Mouse (Mus musculus) cerebral cortex, adult 2 months (tissue): Measurements from ENCODE around the gene Macrod2.

ENCODE experiments used
- WGBS: fragments of 180-500 bp; shearing (Covaris S2); methylation state at CpG from one replicate; pipeline ENCODE4 v1.1.7; 2018; 5-methylcytosine and 5-hydroxymethylcytosine counted together

Gene Macrod2

GRCm38 (mm10) chr2:141142266-141142665 lies 747.2 kb downstream of the Macrod2 start:
- whole genome bisulfite sequencing, result 75% methylated on average over 2 of the region's 2 CpGs

- 54% methylated on average over 7 of the region's 7 CpGs for WGBS
Observed at GRCm38 (mm10) chr2:141152011-141152772, 757.1 kb downstream of the Macrod2 start.

- 78% methylated on average over 4 of the region's 4 CpGs for WGBS
Observed at GRCm38 (mm10) chr2:141155972-141156371, 760.9 kb downstream of the Macrod2 start.

- 69% methylated on average over 7 of the region's 7 CpGs for WGBS
Observed at GRCm38 (mm10) chr2:141156979-141157593, 762.0 kb downstream of the Macrod2 start.

- 63% methylated on average over 7 of the region's 7 CpGs for WGBS
Observed at GRCm38 (mm10) chr2:141158161-141158560, 763.1 kb downstream of the Macrod2 start.

GRCm38 (mm10) chr2:141163918-141164317 lies 768.8 kb downstream of the Macrod2 start:
- 41% methylated on average over 4 of the region's 4 CpGs for WGBS

GRCm38 (mm10) chr2:141169586-141169985 lies 774.5 kb downstream of the Macrod2 start:
- WGBS, result 79% methylated on average over 3 of the region's 3 CpGs

- 94% methylated on average over 1 of the region's 1 CpGs for WGBS
Observed at GRCm38 (mm10) chr2:141173167-141173566, 778.1 kb downstream of the Macrod2 start.

- WGBS, result 90% methylated on average over 3 of the region's 3 CpGs
Observed at GRCm38 (mm10) chr2:141173607-141174006, 778.5 kb downstream of the Macrod2 start.

GRCm38 (mm10) chr2:141180656-141181055 lies 785.5 kb downstream of the Macrod2 start:
- WGBS, result 67% methylated on average over 1 of the region's 1 CpGs

- WGBS, result 61% methylated on average over 5 of the region's 5 CpGs
Observed at GRCm38 (mm10) chr2:141182034-141182759, 787.1 kb downstream of the Macrod2 start.

GRCm38 (mm10) chr2:141200481-141200880 lies 805.4 kb downstream of the Macrod2 start:
- 67% methylated on average over 4 of the region's 4 CpGs for WGBS

- WGBS, result 85% methylated on average over 2 of the region's 2 CpGs
Observed at GRCm38 (mm10) chr2:141201303-141202014, 806.4 kb downstream of the Macrod2 start.

GRCm38 (mm10) chr2:141202015-141202364 lies 806.9 kb downstream of the Macrod2 start:
- 95% methylated on average over 1 of the region's 1 CpGs for WGBS

GRCm38 (mm10) chr2:141211346-141211745 lies 816.2 kb downstream of the Macrod2 start:
- 92% methylated on average over 5 of the region's 5 CpGs for WGBS

GRCm38 (mm10) chr2:141212291-141212690 lies 817.2 kb downstream of the Macrod2 start:
- WGBS, result 93% methylated on average over 2 of the region's 2 CpGs

- WGBS, result 76% methylated on average over 2 of the region's 2 CpGs
Observed at GRCm38 (mm10) chr2:141217490-141217889, 822.4 kb downstream of the Macrod2 start.

GRCm38 (mm10) chr2:141217925-141218324 lies 822.8 kb downstream of the Macrod2 start:
- 54% methylated on average over 3 of the region's 3 CpGs for WGBS

- WGBS, result 74% methylated on average over 1 of the region's 1 CpGs
Observed at GRCm38 (mm10) chr2:141228809-141229208, 833.7 kb downstream of the Macrod2 start.

GRCm38 (mm10) chr2:141229820-141230219 lies 834.7 kb downstream of the Macrod2 start:
- WGBS, result 63% methylated on average over 6 of the region's 6 CpGs

- 29% methylated on average over 16 of the region's 16 CpGs for WGBS
Observed at GRCm38 (mm10) chr2:141231011-141231668, 836.0 kb downstream of the Macrod2 start.
